Mouse (Mus musculus) MEL (cell line): ENCODE measurements around the gene Fam222a. TPM values are rescaled to one million over a fixed set of nuclear protein-coding genes. Genes with fewer than 3 reads are reported as not detected.

Experiments
- DNase-seq: peaks from one replicate; pipeline ENCODE4 v3.0.0; 2011; ENCODE audit warnings: low read depth, low spot score
- H3K27ac ChIP-seq: 2 replicates; pipeline ENCODE4 v1.5.1; 2012; ENCODE audit warnings: low read depth, mild to moderate bottlenecking, control low read depth, low read length, moderate library complexity; ENCODE audit not compliant: control insufficient read depth
- H3K27me3 ChIP-seq, 2 experiments: fragments of 150-350 bp in 1 of 2; sonication (generic) in 1 of 2; 2 replicates each; pipeline ENCODE4 v1.6.1; 2012; ENCODE audit warnings: low read length in 2 of 2, mild to moderate bottlenecking in 2 of 2, improper control_type of control experiment in 1 of 2, moderate library complexity in 1 of 2; ENCODE audit not compliant: insufficient read depth in 2 of 2, control insufficient read depth in 1 of 2
- H3K36me3 ChIP-seq, 2 experiments: 2 replicates each; pipeline ENCODE4 v1.6.1; 2012 to 2014; ENCODE audit warnings: low read length in 2 of 2, improper control_type of control experiment in 1 of 2, inconsistent platforms in 1 of 2, mild to moderate bottlenecking in 1 of 2; ENCODE audit not compliant: insufficient read depth in 2 of 2, control insufficient read depth in 1 of 2
- H3K4me1 ChIP-seq, 2 experiments: fragments of 150-350 bp in 1 of 2; sonication (generic) in 1 of 2; 2 replicates each; pipeline ENCODE4 v1.6.1; 2012; ENCODE audit warnings: low read length in 2 of 2, improper control_type of control experiment in 1 of 2, mild to moderate bottlenecking in 1 of 2; ENCODE audit not compliant: insufficient read depth in 2 of 2, control insufficient read depth in 1 of 2
- H3K4me3 ChIP-seq, 2 experiments: fragments of 150-350 bp in 1 of 2; sonication (generic) in 1 of 2; 2 replicates each; pipeline ENCODE4 v1.5.1; 2012; ENCODE audit warnings: low read depth in 2 of 2, low read length in 2 of 2, mild to moderate bottlenecking in 2 of 2, moderate library complexity in 2 of 2, control low read depth in 1 of 2, improper control_type of control experiment in 1 of 2; ENCODE audit not compliant: control insufficient read depth in 1 of 2, insufficient read depth in 1 of 2
- H3K79me2 ChIP-seq: 2 replicates; pipeline ENCODE4 v1.6.1; 2012; ENCODE audit warnings: mild to moderate bottlenecking, low read length, moderate library complexity; ENCODE audit not compliant: control insufficient read depth, poor library complexity, insufficient read depth
- H3K9ac ChIP-seq: 2 replicates; pipeline ENCODE4 v1.6.1; 2012; ENCODE audit warnings: low read depth, mild to moderate bottlenecking, control low read depth, low read length, moderate library complexity; ENCODE audit not compliant: control insufficient read depth, poor library complexity, severe bottlenecking
- H3K9me3 ChIP-seq: fragments of 150-350 bp; sonication (generic); replicated peaks from 2 replicates; pipeline ENCODE4 v1.6.1; 2012; ENCODE audit warnings: mild to moderate bottlenecking, low read length, improper control_type of control experiment, moderate library complexity; ENCODE audit not compliant: insufficient read depth
- CTCF ChIP-seq, 3 experiments: IDR thresholded peaks in 2 of 3; conservative IDR thresholded peaks in 1 of 3; 2 replicates each; pipeline ENCODE4 v1.5.1; 2011 to 2012; ENCODE audit warnings: low read length in 3 of 3, low read depth in 2 of 3, mild to moderate bottlenecking in 2 of 3, improper control_type of control experiment in 1 of 3, inconsistent platforms in 1 of 3, mixed read lengths in 1 of 3, moderate library complexity in 1 of 3; ENCODE audit not compliant: control insufficient read depth in 1 of 3, insufficient read depth in 1 of 3, poor library complexity in 1 of 3, severe bottlenecking in 1 of 3
- E2F4 ChIP-seq: IDR thresholded peaks from 2 replicates; pipeline ENCODE4 v1.6.1; 2011; ENCODE audit warnings: low read depth, low read length, improper control_type of control experiment, borderline replicate concordance
- ELF1 ChIP-seq: IDR thresholded peaks from 2 replicates; pipeline ENCODE4 v1.6.1; 2014; ENCODE audit warnings: low read depth, mild to moderate bottlenecking, inconsistent platforms, low read length, improper control_type of control experiment, moderate library complexity
- ETS1 ChIP-seq: IDR thresholded peaks from 2 replicates; pipeline ENCODE4 v1.6.1; 2012; ENCODE audit warnings: low read depth, mild to moderate bottlenecking, inconsistent platforms, low read length, improper control_type of control experiment, moderate library complexity
- GABPA ChIP-seq: IDR thresholded peaks from 2 replicates; pipeline ENCODE4 v1.6.1; 2012; ENCODE audit warnings: low read depth, mild to moderate bottlenecking, inconsistent platforms, low read length, improper control_type of control experiment, moderate library complexity
- GATA1 ChIP-seq: IDR thresholded peaks from 2 replicates; pipeline ENCODE4 v1.6.1; 2011; ENCODE audit warnings: low read depth, low read length, improper control_type of control experiment
- HCFC1 ChIP-seq: IDR thresholded peaks from 2 replicates; pipeline ENCODE4 v1.6.1; 2012; ENCODE audit warnings: low read depth, mild to moderate bottlenecking, inconsistent platforms, low read length, improper control_type of control experiment, moderate library complexity
- JUND ChIP-seq: IDR thresholded peaks from 2 replicates; pipeline ENCODE4 v1.6.1; 2011; ENCODE audit warnings: low read depth, mild to moderate bottlenecking, improper control_type of control experiment, low read length
- MAFK ChIP-seq: IDR thresholded peaks from 2 replicates; pipeline ENCODE4 v1.6.1; 2011; ENCODE audit warnings: low read depth, mild to moderate bottlenecking, low read length, improper control_type of control experiment, borderline replicate concordance
- MXI1 ChIP-seq: IDR thresholded peaks from 2 replicates; pipeline ENCODE4 v1.6.1; 2011; ENCODE audit warnings: mild to moderate bottlenecking, low read depth, low read length, improper control_type of control experiment
- MYB ChIP-seq: IDR thresholded peaks from 2 replicates; pipeline ENCODE4 v1.6.1; 2011; ENCODE audit warnings: mild to moderate bottlenecking, low read depth, low read length, improper control_type of control experiment
- NRF1 ChIP-seq: IDR thresholded peaks from 2 replicates; pipeline ENCODE4 v1.6.1; 2014; ENCODE audit warnings: low read depth, mild to moderate bottlenecking, inconsistent platforms, low read length, improper control_type of control experiment, moderate library complexity; ENCODE audit not compliant: poor library complexity, insufficient read depth, severe bottlenecking
- POLR2A ChIP-seq, 2 experiments: IDR thresholded peaks; 2 replicates each; pipeline ENCODE4 v1.6.1; 2011 to 2012; ENCODE audit warnings: low read length in 2 of 2, mild to moderate bottlenecking in 2 of 2, control low read depth in 1 of 2, improper control_type of control experiment in 1 of 2, low read depth in 1 of 2, moderate library complexity in 1 of 2; ENCODE audit not compliant: control insufficient read depth in 1 of 2, insufficient read depth in 1 of 2, poor library complexity in 1 of 2
- RAD21 ChIP-seq: IDR thresholded peaks from 2 replicates; pipeline ENCODE4 v1.6.1; 2011; ENCODE audit warnings: mild to moderate bottlenecking, low read depth, low read length, improper control_type of control experiment
- SMC3 ChIP-seq: IDR thresholded peaks from 2 replicates; pipeline ENCODE4 v1.6.1; 2011; ENCODE audit warnings: low read depth, low read length, improper control_type of control experiment
- UBTF ChIP-seq: IDR thresholded peaks from 2 replicates; pipeline ENCODE4 v1.6.1; 2012; ENCODE audit warnings: low read depth, mild to moderate bottlenecking, inconsistent platforms, low read length, improper control_type of control experiment, moderate library complexity, borderline replicate concordance; ENCODE audit not compliant: insufficient read depth
- USF1 ChIP-seq: IDR thresholded peaks from 2 replicates; pipeline ENCODE4 v1.6.1; 2014; ENCODE audit warnings: low read depth, mild to moderate bottlenecking, inconsistent platforms, low read length, improper control_type of control experiment, moderate library complexity
- USF2 ChIP-seq, 2 experiments: IDR thresholded peaks; 2 replicates each; pipeline ENCODE4 v1.6.1; 2011 to 2012; ENCODE audit warnings: improper control_type of control experiment in 2 of 2, low read length in 2 of 2, borderline replicate concordance in 1 of 2, inconsistent platforms in 1 of 2, low read depth in 1 of 2, mild to moderate bottlenecking in 1 of 2; ENCODE audit not compliant: insufficient read depth in 1 of 2
- ZC3H11A ChIP-seq: IDR thresholded peaks from 2 replicates; pipeline ENCODE4 v1.6.1; 2012; ENCODE audit warnings: low read depth, mild to moderate bottlenecking, inconsistent platforms, low read length, improper control_type of control experiment
- polyA plus RNA-seq, 2 experiments: library from polyadenylated mRNA; stranded (reverse) in 1 of 2; unstranded in 1 of 2; fragments of >175 nt in 1 of 2; fragments of >200 nt in 1 of 2; gene quantifications; 2 replicates each; pipeline versions ENCODE4 v1.2.1 to v1.2.4; 2012; ENCODE audit warnings: low replicate concordance in 2 of 2, low read depth in 1 of 2; ENCODE audit not compliant: insufficient read length in 2 of 2, insufficient read depth in 1 of 2, missing spikeins in 1 of 2
- total RNA-seq: library from RNA; depleted of rRNA; stranded (reverse); fragments of 300-350 nt; gene quantifications from 2 replicates; pipeline ENCODE4 v1.2.3, GENCODE M21; 2012

Gene Fam222a
- total and polyA plus RNA-seq, 3 experiments: 0.27 to 0.70 TPM; not detected in 1

- no peak overlapping the region for H3K4me3 ChIP-seq
- H3K9me3 ChIP-seq: no peaks in the 10 kb centered on the region
- peaks cover 0 to 3% of the 10 kb centered on the region in 2 experiments; a peak in 2 of 4 replicates for H3K36me3 ChIP-seq
- TF ChIP-seq NRF1 (no peak), GABPA (no peak), ZC3H11A (no peak), MXI1 (no peak), USF2 (IDR thresholded peaks at IDR 0.05; ENCODE audit: borderline replicate concordance in 1 of 2, insufficient read depth in 1 of 2, low read depth in 1 of 2, low read length in 2 of 2) (no peak), USF1 (no peak), GATA1 (no peak), MAFK (no peak), UBTF (no peak), ETS1 (no peak)
- peaks cover 0 to 8% of the 10 kb centered on the region in 2 experiments; a peak in 1 of 4 replicates for H3K4me1 ChIP-seq
- no peaks in the 10 kb centered on the region for H3K79me2 ChIP-seq
- no peak overlapping the region for H3K27ac ChIP-seq
- H3K27me3 ChIP-seq: no peaks in the 10 kb centered on the region
- H3K9ac ChIP-seq: no peak overlapping the region
- no peak for DNase-seq
Observed at GRCm38 (mm10) chr5:114644918-114645317, 77.1 kb downstream of the Fam222a start.

DNA sequence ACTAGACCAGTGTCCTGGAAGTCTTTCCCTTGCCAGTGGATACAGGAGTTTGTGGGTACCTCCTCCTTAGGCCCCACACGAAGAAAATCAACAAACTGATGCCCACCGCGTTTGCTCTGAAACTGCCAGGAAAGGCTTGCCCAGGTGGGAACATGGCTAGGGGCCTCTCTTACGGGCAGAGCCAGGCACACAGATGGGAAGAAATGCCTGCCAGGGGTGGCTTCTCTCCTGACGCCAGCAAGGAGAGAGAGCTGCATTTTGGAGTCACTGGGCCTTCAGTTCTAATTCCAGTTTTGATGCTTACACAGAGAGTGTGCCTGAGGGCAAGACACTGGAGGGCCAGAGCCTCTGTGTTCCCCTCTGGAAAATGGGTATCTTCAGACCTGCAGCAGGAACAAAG lies 78.1 kb downstream of the Fam222a start:
- Histone ChIP-seq H3K4me1 (peaks cover 0 to 8% of the 10 kb centered on the region in 2 experiments; a peak in 1 of 4 replicates), H3K27ac (no peak overlapping the region), H3K79me2 (no peaks in the 10 kb centered on the region), H3K9ac (no peak overlapping the region), H3K36me3 (peaks cover 0 to 3% of the 10 kb centered on the region in 2 experiments; a peak in 2 of 4 replicates)
- TF ChIP-seq SMC3 (no peak), GATA1 (no peak), HCFC1 (no peak), E2F4 (no peak), CTCF (IDR thresholded peaks at IDR 0.05 in 2 of 3, conservative IDR thresholded peaks at IDR 0.05 in 1 of 3; ENCODE audit: control insufficient read depth in 1 of 3, insufficient read depth in 1 of 3, low read depth in 2 of 3, low read length in 3 of 3, poor library complexity in 1 of 3, severe bottlenecking in 1 of 3) (no peak), ELF1 (no peak), ETS1 (no peak), MAFK (no peak), POLR2A (IDR thresholded peaks at IDR 0.05; ENCODE audit: control insufficient read depth in 1 of 2, insufficient read depth in 1 of 2, low read depth in 1 of 2, low read length in 2 of 2, poor library complexity in 1 of 2) (no peak), RAD21 (no peak), MYB (no peak), ZC3H11A (no peak), JUND (no peak)
- TF ChIP-seq, all 39 proteins: peak for 0
- no peaks in the 10 kb centered on the region for H3K9me3 ChIP-seq
- no peaks in the 10 kb centered on the region for H3K27me3 ChIP-seq
- no peak overlapping the region for H3K4me3 ChIP-seq
- no peak for DNase-seq
